Mouse (Mus musculus) layer of hippocampus, adult 11-12 months (tissue): ENCODE data around the gene Ubb.

Experiments
- DNase-seq: peaks from one replicate; pipeline ENCODE4 v3.0.0; 2022; ENCODE audit warnings: low spot score

The Ubb gene

GRCm38 (mm10) chr11:62551226-62552119 is 502 bp downstream of the Ubb start:
- peak; percentile 91 for DNase-seq

GRCm38 (mm10) chr11:62553186-62553585 is 2.2 kb downstream of the Ubb start:
- DNase-seq, result no peak

- DNase-seq, result no peak
Measured at GRCm38 (mm10) chr11:62553633-62554032, 2.7 kb downstream of the Ubb start.

GRCm38 (mm10) chr11:62554163-62554855 is 3.3 kb downstream of the Ubb start:
- DNase-seq, result no peak

GRCm38 (mm10) chr11:62554934-62555517 is 4.1 kb downstream of the Ubb start:
- no peak for DNase-seq

- no peak for DNase-seq
Measured at GRCm38 (mm10) chr11:62555896-62556412, 5.0 kb downstream of the Ubb start.

- no peak for DNase-seq
Measured at GRCm38 (mm10) chr11:62557205-62557604, 6.2 kb downstream of the Ubb start.

- DNase-seq, result no peak
Measured at GRCm38 (mm10) chr11:62558152-62558551, 7.2 kb downstream of the Ubb start.

GRCm38 (mm10) chr11:62558961-62559646 is 8.1 kb downstream of the Ubb start:
- DNase-seq, result no peak

- DNase-seq, result no peak
Measured at GRCm38 (mm10) chr11:62560463-62561016, 9.6 kb downstream of the Ubb start.

- no peak for DNase-seq
Measured at GRCm38 (mm10) chr11:62563590-62563989, 12.6 kb downstream of the Ubb start.

- DNase-seq, result no peak
Measured at GRCm38 (mm10) chr11:62565747-62566146, 14.8 kb downstream of the Ubb start.

- no peak for DNase-seq
Measured at GRCm38 (mm10) chr11:62566211-62566610, 15.2 kb downstream of the Ubb start.

- DNase-seq, result no peak
Measured at GRCm38 (mm10) chr11:62568300-62568699, 17.3 kb downstream of the Ubb start.

GRCm38 (mm10) chr11:62573959-62574702 is 23.2 kb downstream of the Ubb start, which contains the start of gene Trpv2:
Gene Trpv2 (plus strand): TSS chr11:62574486.
- no peak for DNase-seq

- no peak for DNase-seq
Measured at GRCm38 (mm10) chr11:62574703-62575085, 23.7 kb downstream of the Ubb start.

- DNase-seq, result peak; percentile 92
Measured at GRCm38 (mm10) chr11:62575297-62575658, 24.3 kb downstream of the Ubb start.

GRCm38 (mm10) chr11:62575659-62576438 is 24.9 kb downstream of the Ubb start:
- DNase-seq, result peak; percentile 51

GRCm38 (mm10) chr11:62576530-62577152 is 25.7 kb downstream of the Ubb start:
- peak; percentile 43 for DNase-seq

- DNase-seq, result no peak
Measured at GRCm38 (mm10) chr11:62583031-62583430, 32.1 kb downstream of the Ubb start.
